Mouse (Mus musculus) forebrain, embryonic 13.5 days (tissue): ENCODE results near the gene Adamtsl3. TPM values are rescaled to one million over a fixed set of nuclear protein-coding genes. Genes with fewer than 3 reads are reported as not detected.
"Not testable (repeated sequence)": the region's sequence is repeated elsewhere in the genome, so short reads cannot be mapped to it uniquely, and the experiment has no call there.

Experiments used
- ATAC-seq: fragments of 200-750 bp; cut with Nextera tagmentation; 2 replicates; pipeline ENCODE4 v1.8.0; 2017
- H3K27ac ChIP-seq: fragments of 300-500 bp; sonication (generic); 2 replicates; pipeline ENCODE4 v1.5.1; 2015; ENCODE audit warnings: inconsistent platforms, mild to moderate bottlenecking, moderate library complexity
- H3K27me3 ChIP-seq: fragments of 300-500 bp; sonication (generic); 2 replicates; pipeline ENCODE4 v1.6.1; 2015; ENCODE audit warnings: mild to moderate bottlenecking, inconsistent platforms
- H3K36me3 ChIP-seq: fragments of 300-500 bp; sonication (generic); 2 replicates; pipeline ENCODE4 v1.6.1; 2015; ENCODE audit warnings: mild to moderate bottlenecking, inconsistent platforms; ENCODE audit not compliant: poor library complexity, severe bottlenecking
- H3K4me1 ChIP-seq: fragments of 300-500 bp; sonication (generic); 2 replicates; pipeline ENCODE4 v1.6.1; 2015; ENCODE audit warnings: inconsistent platforms
- H3K4me2 ChIP-seq: fragments of 300-500 bp; sonication (generic); 2 replicates; pipeline ENCODE4 v1.6.1; 2015; ENCODE audit warnings: inconsistent platforms, mild to moderate bottlenecking, moderate library complexity
- H3K4me3 ChIP-seq: fragments of 300-500 bp; sonication (generic); 2 replicates; pipeline ENCODE4 v1.5.1; 2015; ENCODE audit warnings: mild to moderate bottlenecking, inconsistent platforms
- H3K9ac ChIP-seq: fragments of 300-500 bp; sonication (generic); 2 replicates; pipeline ENCODE4 v1.6.1; 2015; ENCODE audit warnings: mild to moderate bottlenecking, inconsistent platforms
- H3K9me3 ChIP-seq: fragments of 300-500 bp; sonication (generic); replicated peaks from 2 replicates; pipeline ENCODE4 v1.6.1; 2016; ENCODE audit warnings: inconsistent platforms
- WGBS: fragments of 180-500 bp; shearing (Covaris S2); methylation state at CpG from one replicate; pipeline ENCODE4 v1.1.7; 2015; 5-methylcytosine and 5-hydroxymethylcytosine counted together
- polyA plus RNA-seq: library from polyadenylated mRNA; unstranded; fragments of >200 nt; fragmentation: Nextera tagmentation; extraction: Ambion mirVana; gene quantifications from 2 replicates; pipeline ENCODE4 v1.2.1, GENCODE M21; 2015

The Adamtsl3 gene
- polyA plus RNA-seq, 1 experiment from 2014 or later, result 0.57 TPM

DNA sequence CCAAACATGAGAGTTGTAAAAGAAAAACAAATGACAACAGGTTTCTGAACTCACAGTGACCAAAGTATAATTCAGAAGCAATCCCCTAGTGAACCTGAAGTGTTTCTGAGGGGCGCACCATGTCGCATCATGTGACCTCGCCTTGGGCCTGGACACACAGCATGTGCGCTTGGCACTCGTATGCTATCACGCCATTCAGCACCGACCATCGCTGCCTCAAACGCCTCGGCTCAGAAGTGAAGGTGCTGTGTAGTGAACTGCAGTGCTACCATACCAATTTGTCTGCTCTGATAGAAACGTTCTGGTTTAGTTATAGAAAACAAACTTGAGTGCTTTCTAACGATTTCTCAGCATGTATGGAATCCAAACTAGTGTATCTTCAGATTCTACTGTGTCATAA is 59.7 kb downstream of the Adamtsl3 start:
- ATAC-seq, result peak; percentile 80
- no peaks in the 10 kb centered on the region for H3K27me3 ChIP-seq
- peaks cover 43% of the 10 kb centered on the region for H3K4me1 ChIP-seq
- H3K4me3 ChIP-seq, result no peak overlapping the region
- WGBS, result 48% methylated on average over 12 of the region's 12 CpGs
- H3K4me2 ChIP-seq, result no peak overlapping the region
- no peaks in the 10 kb centered on the region for H3K9me3 ChIP-seq
- no peak overlapping the region for H3K9ac ChIP-seq
- H3K36me3 ChIP-seq, result no peaks in the 10 kb centered on the region
- H3K27ac ChIP-seq, result peak overlapping the region; percentile 76

GRCm38 (mm10) chr7:82395751-82396512 is 60.4 kb downstream of the Adamtsl3 start:
- no peaks in the 10 kb centered on the region for H3K36me3 ChIP-seq
- no peak overlapping the region for H3K9ac ChIP-seq
- ATAC-seq, result peak; percentile 80
- no peak overlapping the region for H3K4me3 ChIP-seq
- peaks cover 43% of the 10 kb centered on the region for H3K4me1 ChIP-seq
- H3K4me2 ChIP-seq, result peak overlapping the region; percentile 14; the same call in 1 of the 2 replicates
- H3K27me3 ChIP-seq, result no peaks in the 10 kb centered on the region
- WGBS, result 33% methylated on average over 6 of the region's 6 CpGs
- H3K9me3 ChIP-seq, result no peaks in the 10 kb centered on the region
- peak overlapping the region; percentile 73 for H3K27ac ChIP-seq

DNA sequence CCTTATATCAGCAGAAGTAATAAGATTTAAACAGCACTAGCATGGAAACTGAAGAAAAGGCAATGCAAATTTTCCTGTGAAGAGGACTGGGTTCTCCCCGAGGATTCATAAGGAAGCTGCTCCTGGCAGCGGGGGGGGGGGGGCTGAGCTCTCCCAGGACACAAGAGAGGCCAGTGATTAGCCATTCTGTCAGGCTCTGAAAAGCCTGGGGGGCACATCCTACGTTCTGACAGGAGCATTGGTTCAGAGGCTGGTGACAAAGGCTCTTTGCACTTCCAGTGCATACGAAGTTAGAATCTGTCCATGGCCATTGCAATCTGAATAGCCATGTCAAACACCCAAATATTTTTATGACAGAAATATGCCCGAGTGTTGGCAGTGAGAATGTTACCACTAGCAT is 61.4 kb downstream of the Adamtsl3 start:
- Histone ChIP-seq H3K27me3 (no peaks in the 10 kb centered on the region), H3K36me3 (no peaks in the 10 kb centered on the region), H3K9ac (no peak overlapping the region), H3K4me1 (peaks cover 43% of the 10 kb centered on the region), H3K27ac (no peak overlapping the region), H3K4me3 (no peak overlapping the region), H3K9me3 (no peaks in the 10 kb centered on the region), H3K4me2 (no peak overlapping the region)
- no peak for ATAC-seq
- WGBS, result 26% methylated on average over 3 of the region's 5 CpGs

DNA sequence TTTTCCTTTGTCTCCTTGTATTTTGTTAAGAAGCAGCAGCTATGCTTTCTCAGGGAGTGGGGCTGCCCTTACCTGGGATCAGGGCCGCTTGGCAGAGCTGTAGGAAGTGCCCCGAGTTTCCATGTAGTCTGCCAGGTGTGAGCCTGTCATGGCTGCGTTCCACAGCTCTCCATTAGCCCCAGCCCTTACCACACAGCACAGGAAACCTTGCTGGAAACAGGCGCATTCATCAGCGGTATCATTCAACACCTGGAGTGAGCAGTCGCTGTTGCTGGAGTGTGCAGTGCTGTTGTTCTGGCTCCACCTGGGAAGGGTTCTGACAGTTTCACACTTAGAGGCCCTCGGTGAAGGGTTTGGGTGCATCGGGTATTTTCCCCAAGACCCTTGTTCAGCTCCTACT is 62.1 kb downstream of the Adamtsl3 start:
- Histone ChIP-seq H3K4me2 (no peak overlapping the region), H3K36me3 (no peaks in the 10 kb centered on the region), H3K4me1 (peaks cover 43% of the 10 kb centered on the region), H3K4me3 (no peak overlapping the region), H3K9me3 (no peaks in the 10 kb centered on the region), H3K9ac (no peak overlapping the region), H3K27me3 (no peaks in the 10 kb centered on the region), H3K27ac (no peak overlapping the region)
- 74% methylated on average over 8 of the region's 8 CpGs for WGBS
- no peak for ATAC-seq

- 89% methylated on average over 9 of the region's 9 CpGs for WGBS
- Histone ChIP-seq H3K4me1 (no peaks in the 10 kb centered on the region), H3K4me2 (no peak overlapping the region), H3K4me3 (no peak overlapping the region), H3K27me3 (no peaks in the 10 kb centered on the region), H3K36me3 (no peaks in the 10 kb centered on the region), H3K9me3 (no peaks in the 10 kb centered on the region), H3K9ac (no peak overlapping the region), H3K27ac (no peak overlapping the region)
- ATAC-seq, result no peak
Measured at GRCm38 (mm10) chr7:82405466-82406045, 70.1 kb downstream of the Adamtsl3 start.

DNA sequence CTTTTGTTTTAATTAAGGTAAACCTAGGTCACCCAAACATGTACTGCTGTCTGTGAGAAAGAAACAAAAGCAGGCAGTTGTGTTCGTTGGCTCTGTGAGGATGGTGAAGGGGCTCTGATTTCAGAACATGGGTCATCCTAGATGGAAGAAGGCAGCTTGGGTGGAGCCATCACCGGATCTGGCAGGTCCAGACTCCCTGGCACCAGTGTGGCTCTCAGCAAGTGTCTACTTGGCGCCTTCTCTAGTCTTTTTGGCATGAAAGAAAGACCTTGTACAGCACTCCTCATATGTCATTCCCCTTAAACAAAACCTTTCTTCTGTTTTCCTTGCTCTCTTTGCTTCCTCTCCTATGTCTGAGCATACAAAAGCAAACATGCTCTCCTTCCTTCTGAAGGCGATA is 75.5 kb downstream of the Adamtsl3 start:
- no peak for ATAC-seq
- Histone ChIP-seq H3K27ac (no peak overlapping the region), H3K4me2 (no peak overlapping the region), H3K9me3 (no peaks in the 10 kb centered on the region), H3K9ac (no peak overlapping the region), H3K36me3 (no peaks in the 10 kb centered on the region), H3K27me3 (no peaks in the 10 kb centered on the region), H3K4me1 (no peaks in the 10 kb centered on the region), H3K4me3 (no peak overlapping the region)
- 88% methylated on average over 4 of the region's 4 CpGs for WGBS

- H3K27me3 ChIP-seq, result no peaks in the 10 kb centered on the region
- 84% methylated on average over 6 of the region's 6 CpGs for WGBS
Measured at GRCm38 (mm10) chr7:82416653-82417052, 81.2 kb downstream of the Adamtsl3 start.

GRCm38 (mm10) chr7:82417053-82417452 is 81.6 kb downstream of the Adamtsl3 start:
- 81% methylated on average over 4 of the region's 4 CpGs for WGBS
- H3K36me3 ChIP-seq, result no peaks in the 10 kb centered on the region
- no peaks in the 10 kb centered on the region for H3K27me3 ChIP-seq
- H3K9me3 ChIP-seq, result no peaks in the 10 kb centered on the region
- H3K4me3 ChIP-seq, result no peak overlapping the region
- ATAC-seq, result no peak
- no peak overlapping the region for H3K27ac ChIP-seq
- H3K9ac ChIP-seq, result no peak overlapping the region
- no peaks in the 10 kb centered on the region for H3K4me1 ChIP-seq
- no peak overlapping the region for H3K4me2 ChIP-seq

More at GRCm38 (mm10) chr7:82416653-82417052, 81.2 kb downstream of the Adamtsl3 start:
- H3K4me1 ChIP-seq, result no peaks in the 10 kb centered on the region
- H3K9me3 ChIP-seq, result no peaks in the 10 kb centered on the region
- H3K4me3 ChIP-seq, result no peak overlapping the region
- no peak overlapping the region for H3K9ac ChIP-seq
- no peak overlapping the region for H3K27ac ChIP-seq
- ATAC-seq, result no peak
- H3K36me3 ChIP-seq, result no peaks in the 10 kb centered on the region
- no peak overlapping the region for H3K4me2 ChIP-seq

DNA sequence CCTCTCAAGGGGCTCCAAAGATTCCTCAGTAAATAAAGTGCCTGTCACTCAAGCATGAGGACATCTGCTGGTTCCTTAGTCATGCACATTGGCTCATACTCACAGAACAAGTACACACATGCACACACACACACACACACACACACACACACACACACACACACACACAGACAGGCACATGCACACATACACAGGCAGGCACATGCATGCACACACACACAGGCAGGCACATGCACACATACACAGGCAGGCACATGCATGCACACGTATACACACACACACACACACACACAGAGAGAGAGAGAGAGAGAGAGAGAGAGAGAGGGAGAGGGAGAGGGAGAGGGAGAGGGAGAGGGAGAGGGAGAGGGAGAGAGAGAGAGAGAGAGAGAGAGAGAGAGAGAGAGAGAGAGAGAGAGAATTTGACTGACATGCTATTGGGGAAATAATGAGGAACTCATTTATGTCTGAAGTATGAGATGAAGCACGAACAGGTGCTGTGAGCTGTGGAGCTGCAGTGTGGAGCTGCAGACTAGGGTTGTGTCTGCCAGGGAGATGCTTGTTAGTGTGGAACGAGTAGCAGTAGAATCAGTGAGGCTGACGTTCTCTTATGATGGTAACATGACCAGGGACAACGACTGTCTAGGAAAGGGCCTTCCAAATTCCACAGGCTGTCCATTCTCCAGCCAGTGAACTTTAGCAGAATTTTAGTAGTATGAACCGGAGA is 85.0 kb downstream of the Adamtsl3 start:
- not testable (repeated sequence) for H3K4me1 ChIP-seq, H3K4me3 ChIP-seq, H3K27me3 ChIP-seq, H3K4me2 ChIP-seq, H3K36me3 ChIP-seq, H3K27ac ChIP-seq, H3K9me3 ChIP-seq, H3K9ac ChIP-seq, ATAC-seq
- 72% methylated on average over 6 of the region's 6 CpGs for WGBS

DNA sequence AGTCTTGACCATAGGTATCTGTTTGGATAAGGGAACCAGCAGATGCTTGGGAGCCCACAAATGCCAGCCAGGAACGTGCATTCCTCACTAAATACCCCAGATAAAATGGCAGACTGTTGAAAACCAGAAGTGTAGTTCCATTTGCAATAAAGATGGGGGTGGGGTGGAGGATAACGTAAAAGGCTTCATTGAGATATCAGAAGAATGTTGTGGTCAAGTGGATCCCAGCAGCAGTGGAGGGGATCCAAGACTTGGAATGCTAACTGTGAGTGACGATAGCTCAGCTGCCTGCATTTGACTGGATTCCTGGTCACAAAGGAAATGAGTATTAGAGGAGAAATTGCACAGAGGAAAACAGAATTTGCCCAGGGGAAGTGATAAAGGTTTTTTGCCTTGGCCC is 87.1 kb downstream of the Adamtsl3 start:
- ATAC-seq, result no peak
- no peak overlapping the region for H3K4me2 ChIP-seq

DNA sequence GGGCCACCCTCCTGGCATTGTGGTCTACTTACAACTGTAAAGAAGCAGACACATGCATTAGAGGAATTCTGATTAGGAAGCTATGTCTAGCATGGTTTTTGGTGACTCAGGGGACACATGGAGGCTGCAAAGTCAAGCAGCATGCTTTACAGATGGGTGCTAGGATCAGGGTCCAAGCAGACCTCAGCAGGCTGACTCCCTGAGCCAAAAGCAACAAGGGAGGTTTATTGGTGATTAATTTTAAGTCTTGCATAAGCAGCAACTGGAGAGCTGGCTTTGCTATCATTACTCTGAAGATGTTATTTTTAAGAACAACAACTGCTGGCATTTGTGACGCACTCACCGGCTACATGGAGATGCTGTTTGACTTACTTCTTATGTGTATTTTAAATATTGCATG is 88.1 kb downstream of the Adamtsl3 start:
- 94% methylated on average over 2 of the region's 2 CpGs for WGBS

More for the DNA sequence above, 87.1 kb downstream of the Adamtsl3 start:
- Histone ChIP-seq H3K4me1 (0 out of 2 replicates have a peak, but pooled peaks cover 4% of the 10 kb centered on the region), H3K9me3 (no peaks in the 10 kb centered on the region), H3K36me3 (no peaks in the 10 kb centered on the region), H3K27ac (no peak overlapping the region), H3K4me3 (no peak overlapping the region), H3K27me3 (no peaks in the 10 kb centered on the region), H3K9ac (no peak overlapping the region)
- WGBS, result 84% methylated on average over 3 of the region's 3 CpGs

DNA sequence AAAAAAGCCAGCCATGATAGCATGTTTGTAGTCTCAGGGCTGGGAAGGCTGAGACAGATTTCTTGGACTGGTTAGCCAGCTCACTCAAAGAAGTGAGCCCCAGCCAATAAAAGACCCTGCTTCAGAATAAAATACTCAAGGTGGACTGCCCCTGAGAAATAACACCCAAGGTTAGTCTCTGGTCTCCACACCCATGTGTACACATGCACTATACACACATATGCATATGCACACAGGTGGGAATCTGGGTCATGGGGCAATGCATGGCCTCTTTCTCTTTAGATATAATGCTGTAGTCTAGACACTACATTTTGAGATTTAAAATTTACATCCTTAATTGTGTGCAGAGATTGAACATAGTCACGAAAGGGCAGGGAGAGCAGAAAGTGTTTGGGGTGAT is 88.8 kb downstream of the Adamtsl3 start:
- Histone ChIP-seq H3K27me3 (no peaks in the 10 kb centered on the region), H3K4me1 (0 out of 2 replicates have a peak, but pooled peaks cover 4% of the 10 kb centered on the region), H3K9ac (no peak overlapping the region), H3K36me3 (no peaks in the 10 kb centered on the region), H3K9me3 (no peaks in the 10 kb centered on the region), H3K4me3 (no peak overlapping the region), H3K27ac (no peak overlapping the region), H3K4me2 (no peak overlapping the region)
- WGBS, result 95% methylated on average over 1 of the region's 1 CpGs
- ATAC-seq, result no peak

More for the DNA sequence above, 88.1 kb downstream of the Adamtsl3 start:
- Histone ChIP-seq H3K4me3 (no peak overlapping the region), H3K27ac (no peak overlapping the region), H3K4me1 (0 out of 2 replicates have a peak, but pooled peaks cover 4% of the 10 kb centered on the region), H3K9ac (no peak overlapping the region), H3K9me3 (no peaks in the 10 kb centered on the region), H3K27me3 (no peaks in the 10 kb centered on the region), H3K36me3 (no peaks in the 10 kb centered on the region), H3K4me2 (no peak overlapping the region)
- no peak for ATAC-seq
